Mouse (Mus musculus): ENCODE measurements around the gene Taok2. TPM values are rescaled to one million over a fixed set of nuclear protein-coding genes. Genes with fewer than 3 reads are reported as not detected.
A peak's percentile ranks its signal among the peaks of the same experiment; 100 is the strongest.

Taok2 gene
- total RNA-seq, 2 experiments from 2014 or later, result 67.1 to 70.6 TPM

DNA sequence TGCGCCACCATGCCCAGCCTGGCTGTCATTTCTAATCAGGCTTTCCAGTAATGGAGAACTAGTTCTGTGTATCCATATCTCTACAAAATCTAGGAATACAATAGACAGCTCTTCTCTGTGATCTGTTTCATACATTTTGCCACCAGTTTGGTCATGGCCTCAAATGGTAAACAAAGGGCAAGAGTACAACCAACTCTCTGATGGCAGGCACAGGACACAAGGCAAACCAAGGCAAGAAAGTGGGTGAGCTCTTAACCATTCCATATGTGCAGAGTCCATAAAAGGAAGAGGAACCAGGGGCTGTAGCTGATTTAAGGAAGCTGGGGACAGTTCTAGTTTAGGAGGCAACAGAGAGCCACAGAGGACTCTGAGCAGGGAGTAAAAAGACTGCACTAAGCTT is 7.3 kb downstream of the Taok2 start:
- DNase-seq (ENCODE audit: low spot score in 2 of 2), result no peak

DNA sequence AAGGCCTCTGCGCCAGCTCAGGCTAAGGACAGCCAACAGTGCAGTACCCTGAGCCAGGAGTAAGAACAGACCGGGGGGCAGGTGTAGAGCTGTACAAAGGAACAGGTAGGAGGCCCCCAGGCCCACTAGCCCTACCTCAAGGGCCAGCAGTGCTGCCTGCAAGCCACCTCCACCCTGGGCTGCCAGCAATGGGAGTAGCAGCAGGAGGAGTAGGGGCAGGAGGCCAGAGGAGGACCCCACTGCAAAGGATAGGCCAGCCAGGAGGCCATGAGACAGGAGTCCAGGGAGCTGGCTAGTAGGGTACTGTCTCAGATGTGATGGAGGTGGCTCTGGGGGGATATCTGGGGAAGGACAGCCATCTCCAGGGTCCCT is 14.0 kb downstream of the Taok2 start:
- no peak for DNase-seq (ENCODE audit: low spot score in 2 of 2)

DNA sequence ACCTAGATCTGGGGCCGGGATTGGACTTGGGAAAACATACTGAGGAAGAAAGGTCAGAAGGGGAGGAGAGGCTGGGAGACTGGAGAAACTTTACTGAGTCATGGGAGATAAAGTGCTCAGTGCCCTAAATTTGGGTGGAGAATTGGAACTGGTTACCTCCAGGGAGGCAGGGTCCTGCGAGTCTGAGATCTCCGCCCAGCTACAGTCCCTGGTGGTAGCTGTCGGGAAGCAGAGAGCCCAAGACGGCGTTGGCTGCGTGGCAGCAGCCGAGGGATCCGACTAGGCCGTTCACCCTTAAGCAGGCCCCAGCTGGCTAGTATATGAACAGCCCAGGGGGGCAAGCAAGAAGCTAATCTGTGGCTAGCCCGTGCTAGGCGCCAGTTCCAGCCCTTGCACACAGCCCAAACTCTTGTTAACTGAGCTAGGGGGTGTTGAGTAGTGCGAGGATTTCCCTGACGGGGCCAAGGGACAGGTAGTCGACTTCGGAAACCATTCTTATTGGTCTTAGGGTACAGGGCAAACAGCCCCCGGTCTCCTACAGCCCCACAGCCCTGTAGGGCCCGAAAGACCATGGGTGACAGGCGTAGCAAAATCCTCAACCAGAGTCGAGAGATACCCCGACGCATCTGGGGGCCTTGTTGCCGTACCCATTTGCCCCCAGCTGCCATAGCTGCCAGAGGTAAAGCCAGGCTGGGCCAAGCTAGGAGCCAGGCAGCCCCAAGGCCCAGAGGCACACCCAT is 14.6 kb downstream of the Taok2 start:
- no peak for DNase-seq (ENCODE audit: low spot score in 2 of 2)

DNA sequence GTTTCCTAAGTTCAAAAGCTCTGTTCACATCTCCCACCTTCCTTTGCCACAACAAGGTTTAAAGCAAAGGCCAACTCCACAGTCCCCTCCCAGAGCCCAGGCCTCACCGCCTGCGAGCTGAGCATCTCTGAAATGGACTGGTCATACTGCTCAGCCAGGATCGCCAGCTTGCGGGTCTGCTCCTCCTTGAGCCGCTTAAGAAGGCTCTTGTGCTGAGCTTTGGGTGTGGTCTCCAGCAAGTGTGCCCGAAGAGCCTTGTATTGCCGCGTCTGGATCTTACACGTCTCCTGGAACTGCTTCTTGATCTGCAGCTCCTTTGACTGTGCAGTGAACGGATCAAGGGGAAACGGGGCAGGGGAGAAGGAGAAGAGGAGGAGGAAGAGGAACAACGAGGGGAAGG is 16.5 kb downstream of the Taok2 start:
- DNase-seq (ENCODE audit: low spot score in 2 of 2), result no peak

DNA sequence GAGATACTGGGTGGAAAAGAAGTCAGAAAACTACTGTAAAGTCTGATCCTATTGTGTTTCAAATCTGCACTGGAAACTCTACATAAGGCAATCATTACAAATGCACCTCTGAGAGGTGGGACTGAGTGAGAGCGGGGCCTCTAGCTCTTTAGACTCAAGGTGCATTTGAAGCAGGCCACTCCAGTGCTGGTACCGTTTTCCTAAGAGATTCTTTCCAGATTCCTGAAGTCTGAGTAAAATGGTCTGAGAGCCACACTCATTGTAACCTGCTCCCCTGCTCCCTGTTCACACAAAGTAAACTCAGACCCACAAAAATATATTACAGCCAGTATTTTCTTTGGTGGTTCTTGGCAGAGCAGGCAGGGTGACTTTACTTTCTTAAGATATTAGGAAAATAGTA is 17.0 kb downstream of the Taok2 start:
- DNase-seq (ENCODE audit: low spot score in 2 of 2), result no peak

DNA sequence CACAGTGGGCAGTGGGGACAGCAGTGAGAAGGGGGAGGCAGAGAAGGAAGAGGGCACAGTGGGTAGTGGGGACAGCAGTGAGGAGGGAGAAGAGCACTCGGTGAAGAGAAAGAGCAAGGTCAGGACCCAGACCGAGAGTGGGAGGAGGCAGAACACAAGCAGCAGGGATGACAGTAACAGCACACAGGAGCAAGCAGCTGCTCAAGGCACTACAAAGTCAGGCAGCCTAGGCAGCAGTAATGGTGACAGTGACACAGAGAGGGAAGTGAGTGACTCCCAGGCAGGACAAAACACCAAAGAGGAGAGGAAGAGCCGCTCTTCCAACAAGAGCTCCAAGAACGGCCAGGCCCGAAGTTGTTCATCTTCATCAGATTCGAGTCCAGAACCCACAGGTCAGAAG is 20.7 kb downstream of the Taok2 start:
- no peak for DNase-seq (ENCODE audit: low spot score in 2 of 2)

DNA sequence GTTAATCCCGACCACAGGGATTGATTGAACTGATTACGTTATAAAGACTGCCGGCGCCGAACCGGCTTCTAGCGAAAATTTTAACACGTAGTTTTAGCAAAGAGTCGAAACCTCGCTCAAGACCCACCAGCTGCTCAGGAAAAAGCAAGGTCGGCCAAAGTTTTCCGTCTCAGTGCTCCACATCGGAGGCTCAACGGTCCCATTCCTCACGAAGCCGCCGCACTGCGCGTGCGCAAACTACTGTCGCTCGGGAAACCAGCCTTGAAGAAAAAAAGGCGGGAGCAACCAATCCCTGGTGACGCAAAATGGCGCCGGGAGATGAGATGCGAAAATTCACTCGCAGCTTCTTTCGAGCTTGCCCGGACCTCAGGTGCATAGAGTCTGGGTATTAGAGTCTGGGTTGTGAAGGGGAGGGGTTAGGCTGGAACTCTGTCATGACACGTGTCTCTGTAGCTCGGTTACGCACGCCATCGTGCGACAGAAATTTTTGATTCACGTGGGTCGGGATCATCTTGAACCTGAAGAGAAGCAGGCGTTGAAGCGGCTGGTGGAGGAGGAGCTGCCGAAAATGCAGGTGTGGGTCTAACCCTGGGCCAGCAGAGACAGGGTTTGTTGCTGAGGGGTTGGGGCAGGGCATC is 22.2 kb downstream of the Taok2 start, which contains the start of gene Ino80e:
TSS of gene Ino80e (minus strand) at position 231 of the 638 bp plus-strand sequence.
- DNase-seq (ENCODE audit: low spot score in 2 of 2), result peak; percentile 90 to 92

DNA sequence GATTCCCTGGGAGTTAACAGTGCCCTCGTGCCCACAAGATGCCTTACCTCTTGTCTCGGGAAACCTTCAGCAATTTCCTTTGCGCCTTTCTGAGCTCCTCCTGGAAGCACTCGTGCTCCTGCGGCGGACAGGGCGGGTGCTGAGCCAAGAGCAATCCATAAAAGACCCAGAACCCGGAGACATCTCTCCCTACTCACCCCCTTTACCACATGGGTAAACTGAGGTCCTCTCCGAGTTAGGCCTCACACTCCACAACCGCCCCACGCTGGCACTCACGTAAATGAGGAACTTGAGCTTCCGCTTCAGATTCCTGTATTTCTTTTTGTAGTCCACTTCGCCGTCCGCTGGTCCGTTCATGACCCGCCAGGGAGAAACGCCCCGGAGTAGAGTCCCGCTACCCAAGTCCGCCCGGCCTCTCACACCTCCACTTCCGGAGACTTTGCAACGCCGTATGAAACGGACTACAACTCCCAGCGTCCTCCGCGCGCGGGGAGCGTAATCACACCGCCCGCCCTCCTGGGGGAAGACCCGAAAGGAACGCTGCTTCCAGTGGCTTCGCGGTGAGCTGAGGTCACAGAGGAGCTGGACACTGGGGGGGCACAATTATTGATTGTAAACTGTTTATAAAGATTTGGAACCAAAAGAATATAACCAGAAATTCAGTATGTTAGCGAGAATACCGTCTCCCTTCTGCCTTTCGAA is 22.9 kb downstream of the Taok2 start, which contains the start of gene Hirip3:
TSS of gene Hirip3 (plus strand) at position 544 of the 702 bp plus-strand sequence.
- peak; percentile 92 to 93 for DNase-seq (ENCODE audit: low spot score in 2 of 2)

DNA sequence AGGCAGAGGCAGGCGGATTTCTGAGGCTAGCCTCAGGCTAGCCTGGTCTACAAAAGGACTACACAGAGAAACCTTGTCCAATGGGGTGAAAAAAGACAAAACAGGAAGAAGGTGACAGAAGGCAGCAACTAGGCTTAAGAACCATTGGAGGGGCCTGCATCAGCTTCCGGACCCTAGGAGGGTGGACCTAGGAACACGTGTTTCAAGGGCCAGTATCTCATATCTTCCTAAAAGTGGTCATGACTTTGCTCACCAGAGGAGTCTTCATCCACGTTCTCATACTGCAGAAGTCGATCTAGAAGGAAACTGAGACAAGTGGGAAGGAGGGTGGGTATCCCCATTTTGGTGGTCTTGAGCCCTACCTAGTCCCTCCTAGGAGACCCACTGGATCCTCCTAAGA is 23.5 kb downstream of the Taok2 start:
- no peak for DNase-seq (ENCODE audit: low spot score in 2 of 2)

DNA sequence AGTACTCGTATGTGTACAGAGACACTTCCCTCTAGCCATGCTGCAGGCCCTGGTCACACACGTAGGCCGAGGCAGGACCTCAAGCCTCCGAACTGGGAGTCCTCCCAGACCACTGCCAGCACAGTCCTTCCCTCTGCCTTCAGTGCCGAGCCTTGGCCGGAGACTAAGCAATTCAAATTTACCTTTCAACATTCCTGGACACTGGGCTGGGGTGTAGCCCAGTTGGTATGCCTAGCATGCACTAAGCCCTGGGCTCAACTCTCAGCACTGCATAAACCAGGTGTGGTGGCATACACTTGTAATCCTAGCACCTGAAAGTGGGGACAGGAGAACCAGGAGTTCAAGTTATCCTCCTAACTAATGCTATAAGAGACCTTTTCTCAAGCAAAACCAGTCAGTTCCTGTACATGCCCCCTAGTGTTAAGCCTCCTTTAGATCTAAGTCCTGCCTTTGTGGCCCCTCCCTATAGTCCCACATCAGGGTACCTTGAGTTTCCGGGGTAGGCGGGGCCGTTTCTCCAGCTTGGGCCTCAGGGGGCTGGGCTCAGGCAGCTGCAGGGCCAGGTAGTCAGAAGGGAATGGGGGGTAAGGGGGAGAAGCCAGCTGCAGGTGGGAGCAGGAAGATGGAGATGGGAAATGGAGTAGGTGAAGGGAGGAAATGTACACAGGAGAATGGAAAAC is 27.6 kb downstream of the Taok2 start:
- DNase-seq (ENCODE audit: low spot score in 2 of 2), result no peak

DNA sequence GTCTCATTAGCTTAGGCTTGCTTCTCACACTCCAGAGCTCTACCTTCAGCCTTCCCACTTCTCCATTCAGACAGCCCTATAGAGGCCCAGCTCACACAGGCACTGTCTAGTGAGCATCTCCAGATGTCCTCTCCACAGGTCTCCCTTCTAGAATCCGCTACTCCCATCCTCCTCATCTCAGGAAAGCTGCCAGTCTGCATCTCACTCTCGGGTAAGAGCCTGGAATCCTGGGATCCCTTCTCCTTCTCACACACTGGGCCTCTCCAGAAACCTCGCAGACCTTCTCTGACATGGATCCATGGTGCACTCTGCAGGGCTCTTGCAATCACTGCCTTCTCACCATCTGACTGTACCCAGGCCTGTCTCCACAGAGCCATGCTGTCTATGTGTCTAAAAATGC is 28.9 kb downstream of the Taok2 start:
- DNase-seq (ENCODE audit: low spot score in 2 of 2), result no peak

DNA sequence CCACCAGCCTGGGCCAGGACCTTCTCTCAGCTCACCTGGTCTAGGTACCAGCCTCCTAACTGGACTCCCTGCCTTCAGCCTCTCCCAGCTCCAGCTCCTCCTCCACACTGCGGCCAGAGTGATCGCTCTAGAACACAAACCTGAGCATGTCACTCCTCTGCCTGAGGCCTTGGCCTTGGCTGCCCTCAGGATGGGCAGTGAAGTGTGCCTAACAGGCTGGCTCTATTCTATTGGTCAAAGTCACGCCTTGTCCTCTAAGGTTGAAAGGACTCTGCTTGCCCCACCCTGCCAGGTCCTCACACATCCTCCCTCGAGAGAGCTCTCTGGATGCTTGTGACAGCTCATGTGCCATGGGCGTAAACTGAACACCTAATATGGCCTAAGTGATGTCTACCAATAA is 31.0 kb downstream of the Taok2 start:
- no peak for DNase-seq (ENCODE audit: low spot score in 2 of 2)

DNA sequence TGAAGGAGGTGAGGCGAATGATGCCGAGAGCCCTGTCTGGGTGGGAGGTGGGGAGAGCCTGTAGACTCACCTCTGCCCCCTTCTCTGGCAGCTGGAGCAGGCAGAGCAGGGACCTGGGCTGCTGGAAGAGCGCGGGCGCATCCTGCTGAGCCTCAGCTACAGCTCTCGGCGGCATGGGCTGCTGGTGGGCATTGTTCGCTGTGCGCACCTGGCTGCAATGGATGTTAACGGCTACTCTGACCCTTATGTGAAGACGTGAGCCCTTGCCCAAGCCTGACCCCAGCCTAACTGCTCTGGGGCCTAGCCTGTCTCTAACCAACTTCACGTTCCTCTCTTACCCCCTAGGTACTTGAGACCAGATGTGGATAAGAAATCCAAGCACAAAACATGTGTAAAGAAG is 33.3 kb downstream of the Taok2 start:
- no peak for DNase-seq (ENCODE audit: low spot score in 2 of 2)

DNA sequence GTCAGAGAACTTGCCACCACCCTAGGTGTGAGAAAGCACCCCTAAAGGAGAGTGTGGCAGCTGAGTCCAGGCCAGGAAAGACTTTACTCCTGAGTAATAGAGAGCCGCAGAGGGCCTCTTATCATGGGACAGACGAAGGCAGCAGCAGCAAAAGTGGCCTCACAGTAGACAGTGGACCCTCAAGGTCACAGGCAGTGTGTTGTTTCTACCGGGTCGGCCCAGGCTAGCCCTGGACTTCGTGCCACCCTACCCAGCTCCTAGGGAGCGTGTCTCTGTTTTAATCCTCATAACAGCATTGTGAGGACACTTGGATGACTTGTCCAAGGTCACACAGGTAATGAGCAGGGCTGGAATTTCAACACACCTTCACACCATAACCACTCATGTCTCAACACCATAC is 34.3 kb downstream of the Taok2 start:
- no peak for DNase-seq (ENCODE audit: low spot score in 2 of 2)

DNA sequence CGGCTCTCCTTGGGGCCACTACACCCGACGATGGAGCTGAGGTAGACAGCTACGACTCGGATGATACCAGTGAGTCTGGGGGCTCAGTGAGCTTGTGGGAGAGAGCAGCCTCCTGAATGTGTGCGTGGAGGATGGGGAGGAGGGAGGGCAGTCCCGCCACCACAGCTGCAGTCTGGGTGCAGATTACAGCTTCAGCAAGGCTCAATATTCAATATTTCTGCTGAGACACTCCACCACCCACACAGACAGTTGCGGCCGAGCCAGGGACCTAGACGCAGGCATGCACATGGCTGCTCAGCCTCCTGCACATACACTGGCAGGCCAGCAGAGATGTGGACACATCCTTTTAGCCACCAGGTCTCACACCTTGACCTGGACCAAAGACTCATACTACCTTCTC is 35.7 kb downstream of the Taok2 start:
- no peak for DNase-seq (ENCODE audit: low spot score in 2 of 2)

DNA sequence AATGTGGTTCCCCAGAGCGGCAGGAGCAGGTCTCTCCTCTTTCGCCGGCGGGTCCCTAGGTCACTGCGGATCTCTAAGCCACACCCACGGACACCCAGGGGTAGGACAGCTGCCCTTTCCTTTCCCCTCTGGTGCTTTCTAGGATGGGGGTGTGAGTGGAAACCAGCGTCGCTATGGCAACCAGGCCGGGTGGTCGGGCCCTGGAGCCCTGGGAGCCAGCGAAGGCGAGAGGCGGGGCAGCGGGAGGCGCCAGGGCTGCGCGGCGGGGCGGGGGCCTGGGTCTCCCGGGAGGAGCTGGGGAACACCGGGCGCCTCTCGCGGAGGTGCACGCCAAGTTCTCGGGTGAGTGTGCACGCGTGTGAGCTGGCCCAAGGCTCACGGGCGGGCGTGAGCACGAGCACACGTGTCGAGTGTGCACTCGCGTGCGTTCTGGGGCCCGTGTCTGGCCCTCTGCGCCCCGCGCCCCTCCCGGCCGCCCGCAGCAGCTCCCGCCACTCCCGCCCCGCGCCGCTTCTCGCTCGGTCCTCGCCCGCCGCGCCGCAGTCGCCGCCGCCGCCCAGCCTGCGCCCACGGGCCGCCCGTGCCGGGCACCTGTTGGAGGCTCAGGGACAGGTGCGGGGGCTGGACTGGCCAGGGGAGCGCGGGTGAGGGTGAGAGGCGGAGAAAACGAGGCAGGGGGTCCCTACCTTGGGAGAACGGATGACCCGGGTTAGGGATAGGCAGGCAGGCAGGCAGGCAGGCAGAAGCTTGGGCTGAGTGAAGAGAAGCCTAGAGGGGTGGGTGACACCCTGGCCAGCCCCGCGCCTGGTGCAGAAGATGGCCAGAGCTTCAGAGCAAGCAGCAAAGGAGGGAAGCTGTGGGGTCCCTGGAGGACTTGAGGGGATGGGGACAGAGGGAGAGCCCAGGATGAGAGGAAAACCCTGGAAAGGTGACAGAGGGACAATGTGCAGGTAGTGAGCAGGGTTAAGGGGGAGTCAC is 36.8 kb downstream of the Taok2 start:
- DNase-seq (ENCODE audit: low spot score in 2 of 2), result no peak

DNA sequence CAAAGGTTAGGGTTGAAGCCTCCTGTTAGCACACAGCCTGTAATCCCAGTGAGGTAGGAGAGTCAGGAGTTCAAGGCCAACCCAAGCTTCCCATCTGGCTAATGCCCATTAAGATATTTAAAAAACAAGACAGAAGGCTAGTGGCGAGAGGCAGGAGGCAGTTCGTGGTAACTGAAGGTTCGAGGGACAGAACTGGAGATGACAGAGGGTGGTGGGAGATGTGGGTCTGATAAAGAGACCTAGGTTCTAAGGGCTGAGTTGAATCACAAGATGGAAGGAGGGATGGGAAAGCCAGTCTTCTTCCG is 37.4 kb downstream of the Taok2 start, which contains the start of gene Doc2a:
TSS of gene Doc2a (plus strand) at position 301 of the 305 bp plus-strand sequence.
- no peak for DNase-seq (ENCODE audit: low spot score in 2 of 2)

DNA sequence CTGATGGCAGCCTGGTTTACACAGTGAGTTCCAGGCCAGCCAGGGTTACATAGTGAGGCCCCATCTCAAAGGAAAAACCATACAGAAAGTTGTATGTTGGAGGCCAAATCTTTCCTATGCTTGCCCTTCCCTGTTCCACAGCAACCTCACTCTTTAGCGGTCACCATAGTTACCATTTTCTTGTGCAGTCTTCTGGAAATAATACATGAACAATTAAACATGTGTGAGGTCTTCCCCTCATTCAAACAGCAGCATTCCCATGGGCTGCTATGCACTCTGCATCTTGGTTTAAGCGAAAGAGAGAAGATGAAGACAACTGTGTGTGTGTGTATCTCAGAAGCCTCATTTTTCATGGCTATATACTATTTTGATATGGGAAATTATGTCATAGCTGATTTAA is 39.0 kb downstream of the Taok2 start:
- DNase-seq (ENCODE audit: low spot score in 2 of 2), result no peak

DNA sequence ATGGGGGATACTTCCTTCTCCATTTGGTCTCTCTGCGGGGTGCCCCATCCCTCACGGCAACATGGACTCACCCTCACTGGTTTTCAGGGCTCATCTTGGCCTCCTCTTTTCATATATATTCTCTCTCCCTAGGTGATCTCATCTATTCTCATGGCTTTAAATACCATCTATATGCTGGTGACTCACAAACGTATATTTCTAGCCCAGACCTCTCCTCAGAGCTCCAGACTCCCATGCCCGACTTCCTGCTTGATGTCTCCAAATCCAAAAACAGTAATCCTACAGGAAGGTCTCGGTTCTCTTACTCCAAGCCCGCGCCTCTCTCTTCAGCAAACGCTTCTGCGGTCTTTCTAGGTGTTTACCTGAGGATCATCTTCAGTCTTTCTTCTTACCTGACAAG is 41.2 kb downstream of the Taok2 start:
- no peak for DNase-seq (ENCODE audit: low spot score in 2 of 2)

DNA sequence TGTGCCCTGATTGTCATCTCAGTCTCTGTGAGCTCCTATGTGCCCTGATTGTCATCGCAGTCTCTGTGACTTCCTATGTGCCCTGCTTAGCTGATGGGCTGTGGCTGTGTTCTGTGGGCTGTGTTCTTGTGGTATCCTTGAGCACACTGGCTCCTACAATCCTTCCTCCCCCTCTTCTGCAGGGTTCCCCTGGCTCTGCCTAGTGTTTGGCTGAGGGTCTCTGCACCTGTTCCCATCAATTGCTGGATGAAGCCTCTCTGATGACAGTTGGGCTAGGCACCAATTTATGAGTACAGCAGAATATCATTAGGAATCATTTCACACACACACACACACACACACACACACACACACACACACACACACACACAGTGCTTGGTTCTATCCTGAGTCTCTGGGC is 51.2 kb downstream of the Taok2 start:
- no peak for DNase-seq (ENCODE audit: low spot score in 2 of 2)
